Mouse (Mus musculus): ENCODE results near the gene Ube2e1.

- TF ChIP-seq CTCF (IDR thresholded peaks at IDR 0.05; ENCODE audit: low read depth) (no peak), EP300 (IDR thresholded peaks at IDR 0.05; ENCODE audit: low read depth) (no peak)
Observed at GRCm38 (mm10) chr14:18364321-18364720, 32.7 kb upstream of the Ube2e1 start.
